Mouse (Mus musculus) neutrophil, adult 83 days (primary cell): ENCODE data around the gene Atcay. TPM values are rescaled to one million over a fixed set of nuclear protein-coding genes. Genes with fewer than 3 reads are reported as not detected.

Source experiments
- total RNA-seq, 2 experiments: library from RNA; stranded (reverse); gene quantifications; one replicate each; pipeline ENCODE4 v1.2.4; 2023

Gene Atcay
- not detected for total RNA-seq

DNA sequence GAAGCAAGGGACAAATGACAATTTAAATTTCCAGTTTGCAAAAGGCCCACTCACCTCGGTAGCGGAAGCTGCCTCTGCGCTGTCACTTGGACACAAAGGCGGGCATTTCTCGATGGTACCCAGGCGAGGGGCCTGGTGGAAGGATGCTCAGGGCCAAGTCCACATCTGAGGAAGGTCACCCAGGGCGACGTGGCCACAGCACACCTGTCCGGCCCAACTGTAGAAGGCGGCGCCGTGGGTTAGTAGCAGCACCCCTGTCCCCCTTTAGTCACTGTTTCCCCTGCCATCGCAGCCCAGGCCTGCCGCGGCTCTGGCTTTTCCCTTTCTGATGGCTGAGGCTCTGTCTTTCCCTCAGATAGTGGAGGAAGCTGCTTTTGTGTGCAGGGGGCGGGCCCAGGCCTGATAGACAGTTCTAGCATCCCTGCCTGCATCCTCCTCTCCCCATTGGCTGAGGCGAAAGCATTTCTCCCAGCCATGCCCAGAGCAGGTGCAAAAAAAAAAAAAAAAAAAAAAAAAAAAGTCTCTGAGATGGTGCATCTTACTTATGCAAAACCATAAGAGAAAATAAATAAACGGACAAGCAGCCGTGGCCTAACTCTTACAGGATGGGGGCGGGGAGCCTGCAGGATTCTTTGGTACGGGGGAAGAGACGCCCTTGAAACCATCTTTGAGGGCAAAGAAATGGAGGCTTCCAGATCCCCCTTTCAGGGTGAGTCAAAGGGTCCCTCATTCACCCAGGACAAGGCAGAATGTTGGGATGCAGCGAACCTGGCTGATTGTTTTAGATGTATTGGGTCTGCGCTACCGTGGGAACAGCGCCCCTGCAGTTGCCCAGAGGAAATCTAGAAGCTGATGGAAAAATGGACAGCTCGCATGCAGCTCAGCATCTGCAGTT, at the start of gene Atcay:
Atcay (minus strand) TSS at position 396 of the 895 bp plus-strand sequence.

DNA sequence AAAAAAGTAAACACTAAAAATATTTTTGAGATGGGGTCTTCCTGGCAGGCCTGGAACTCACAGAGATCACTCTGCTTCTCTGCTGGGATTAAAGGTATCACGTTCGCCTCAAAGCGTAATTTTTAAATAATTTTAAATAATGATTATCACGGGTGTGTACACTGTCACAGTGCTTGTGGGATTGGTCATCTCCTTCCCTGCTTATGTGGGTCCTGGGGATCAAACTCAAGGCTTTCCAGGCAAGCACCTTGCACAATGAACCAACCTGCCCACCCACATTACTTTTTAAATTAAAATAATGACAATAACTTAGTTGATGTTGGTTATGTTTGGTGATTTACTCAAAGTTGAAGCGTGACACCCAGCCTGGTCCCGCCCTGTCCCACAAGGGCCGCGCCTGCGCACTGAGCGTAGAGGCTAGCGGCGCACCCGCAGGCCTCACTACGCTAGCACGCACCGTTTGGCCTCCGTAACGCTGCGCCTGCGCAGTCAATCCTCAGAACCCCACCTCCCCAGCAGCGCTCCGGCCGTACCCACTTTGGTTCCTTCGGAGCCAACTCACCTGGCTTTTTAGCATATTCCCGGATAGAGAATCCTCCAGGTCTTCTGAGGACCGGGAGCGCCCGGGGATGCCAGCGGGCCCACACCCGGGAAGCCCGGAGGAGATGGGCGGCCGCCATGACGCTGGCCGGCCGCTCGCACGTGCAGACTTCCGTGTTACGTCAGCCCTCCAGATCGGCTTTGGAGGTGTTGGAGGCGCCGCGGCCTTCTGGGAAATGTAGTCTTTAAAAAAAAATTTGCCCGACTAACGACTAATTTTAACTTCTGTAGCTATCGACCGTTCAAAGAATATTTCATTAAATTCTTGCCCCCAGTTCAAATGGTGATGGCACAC, 35.8 kb upstream of the Atcay start, which contains the start of the genes Mrpl54 and Apba3:
Mrpl54 (minus strand) TSS at position 724 of the 895 bp plus-strand sequence.
Apba3 (plus strand) TSS at position 750 of the 895 bp plus-strand sequence.

DNA sequence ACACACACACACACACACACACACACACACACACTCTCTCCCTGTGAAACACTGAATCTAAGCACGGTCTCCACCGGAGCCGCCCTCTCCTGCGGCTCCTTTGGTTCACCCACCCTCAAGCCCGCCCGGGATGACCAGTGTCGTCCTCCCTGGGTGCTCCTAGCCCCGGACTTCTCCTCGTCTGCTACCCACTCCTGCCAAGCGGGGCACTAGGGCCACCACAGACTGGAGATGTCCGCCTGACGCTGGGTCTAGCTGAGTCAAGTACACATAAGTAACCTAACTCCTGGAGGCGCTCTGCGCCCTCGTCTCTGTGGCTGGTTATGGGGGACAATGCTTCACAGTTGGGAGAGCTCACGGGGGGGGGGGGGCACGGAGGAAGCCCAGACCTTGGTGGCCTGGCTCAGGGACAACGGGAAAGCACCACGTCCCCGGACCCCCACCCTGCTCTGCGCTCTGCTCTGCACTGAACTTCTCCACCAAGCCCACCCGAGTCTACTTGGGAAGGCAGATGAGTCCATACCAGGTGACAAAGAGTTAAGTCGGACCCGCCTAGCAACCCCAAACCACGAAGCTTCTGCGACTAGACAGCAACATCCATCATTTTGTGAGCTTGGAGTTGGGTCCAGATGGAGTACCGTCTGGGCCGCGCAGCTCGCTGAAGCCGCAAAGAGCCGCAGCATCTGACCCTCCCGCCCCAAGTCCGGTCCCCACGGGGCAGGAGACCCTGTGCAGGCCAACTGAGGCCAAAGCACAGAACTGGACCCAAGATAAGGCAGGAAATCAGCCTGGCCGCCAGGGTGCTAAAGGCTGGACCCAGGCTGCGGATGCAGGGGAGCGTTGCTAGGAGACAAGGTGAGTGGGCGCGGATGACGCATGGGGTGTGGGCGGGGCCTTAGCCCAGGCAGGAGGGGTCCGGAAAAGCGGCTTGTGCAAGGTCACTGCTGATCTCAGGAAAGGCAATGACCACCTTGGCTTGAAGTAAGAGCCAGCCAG, 22.1 kb upstream of the Atcay start, which contains the start of gene Matk:
Matk (plus strand) TSS at position 512 of the 996 bp plus-strand sequence.

DNA sequence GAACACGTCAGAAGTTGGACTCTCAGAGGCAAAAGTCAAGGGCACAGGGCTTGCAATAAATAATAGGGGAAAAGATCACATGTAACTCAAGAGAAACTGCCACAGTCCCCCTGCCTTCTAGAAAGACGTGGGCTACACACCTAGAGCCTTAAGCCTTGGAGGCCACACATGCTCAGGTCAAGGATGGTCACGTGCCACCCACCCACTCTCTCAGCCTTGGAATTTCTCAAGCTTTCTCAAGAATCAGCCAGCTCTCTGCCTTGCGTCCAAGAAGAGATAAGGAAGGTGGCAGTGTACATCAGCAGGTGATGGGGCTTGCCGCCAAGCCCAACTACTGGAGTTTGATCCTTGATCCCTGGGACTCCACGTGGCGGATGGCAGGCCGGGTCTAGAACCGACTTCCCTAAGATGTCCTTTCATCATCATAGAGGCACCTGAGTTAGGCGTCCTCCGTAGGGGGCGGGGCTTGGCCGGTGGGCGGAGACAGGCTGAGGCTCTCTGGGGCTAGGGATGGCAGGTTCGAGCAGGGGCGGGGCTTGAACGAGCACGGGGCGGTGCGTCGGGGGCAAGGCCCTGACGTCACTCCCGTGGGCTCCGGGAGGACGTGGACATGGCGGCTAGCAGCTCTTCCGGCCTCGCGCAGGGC, 2.1 kb upstream of the Atcay start, which contains the start of gene Zfr2:
Zfr2 (plus strand) TSS at position 576 of the 646 bp plus-strand sequence.

DNA sequence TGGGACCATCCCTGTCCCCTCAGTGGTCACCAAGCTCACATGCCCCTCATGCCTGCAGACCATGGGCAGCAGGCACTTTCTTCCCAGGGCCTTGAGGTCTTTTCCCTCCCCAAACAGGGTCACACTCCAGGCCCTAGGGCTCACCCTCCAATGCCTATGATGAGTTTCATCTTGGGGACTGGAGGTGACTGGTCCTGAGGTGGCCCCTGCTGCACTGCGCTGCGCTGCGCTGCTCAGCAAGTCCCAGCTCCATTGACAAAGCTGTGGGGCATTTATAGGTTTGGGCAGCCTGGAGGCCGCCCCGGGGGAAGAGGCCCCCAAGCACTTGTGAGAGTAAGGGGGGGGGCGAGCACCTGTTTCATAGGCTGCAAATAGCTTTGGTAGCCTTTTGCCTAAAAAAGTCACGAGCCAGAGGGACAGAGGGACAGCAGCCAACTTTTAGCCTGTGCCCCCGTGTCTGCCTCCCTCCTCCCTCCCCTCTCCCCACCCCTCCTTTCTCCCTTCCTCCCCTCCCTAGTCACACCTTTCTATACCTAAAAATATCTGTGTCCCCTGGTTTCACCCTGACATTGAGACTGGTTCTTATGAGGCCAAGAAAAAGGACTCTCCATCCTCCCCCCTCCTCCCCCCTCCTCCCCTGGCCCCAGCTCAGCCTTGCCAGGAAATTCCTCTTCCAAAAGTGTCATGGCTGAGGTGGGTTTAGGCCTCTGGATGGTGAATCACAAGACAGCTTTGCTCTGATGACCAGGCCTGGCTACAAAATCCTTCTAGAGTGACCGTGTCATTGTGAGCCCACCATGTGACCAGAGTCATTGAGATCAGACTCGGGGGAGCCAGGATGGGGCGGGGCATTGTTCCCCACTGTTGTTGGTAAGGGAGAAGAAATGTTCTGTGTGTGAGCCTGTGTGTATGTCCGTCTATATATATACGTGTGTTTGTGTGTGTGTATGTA, 28.6 kb downstream of the Atcay start, which contains the start of gene Nmrk2:
Nmrk2 (minus strand) TSS at position 245 of the 952 bp plus-strand sequence.

DNA sequence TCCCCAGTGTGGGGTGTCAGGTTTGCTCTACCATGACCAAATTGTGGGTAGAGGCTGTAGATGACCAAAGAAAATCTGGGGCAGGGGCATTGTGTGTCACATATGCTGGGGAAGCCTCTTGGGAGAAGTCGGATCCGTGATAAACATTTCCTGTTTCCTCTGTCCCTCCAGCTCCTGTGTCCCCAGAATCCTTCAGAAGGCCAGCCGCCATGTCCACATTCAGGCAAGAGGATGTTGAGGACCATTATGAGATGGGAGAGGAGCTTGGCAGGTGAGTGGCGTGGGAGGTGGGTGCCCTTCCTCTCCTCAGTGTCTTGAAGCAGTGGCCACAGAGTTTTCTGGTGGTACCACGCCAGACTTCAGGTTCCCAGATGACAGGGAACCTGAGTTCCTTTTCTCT, 46.8 kb downstream of the Atcay start, which contains the start of gene 4930442H23Rik:
4930442H23Rik (minus strand) TSS at position 45 of the 400 bp plus-strand sequence.

DNA sequence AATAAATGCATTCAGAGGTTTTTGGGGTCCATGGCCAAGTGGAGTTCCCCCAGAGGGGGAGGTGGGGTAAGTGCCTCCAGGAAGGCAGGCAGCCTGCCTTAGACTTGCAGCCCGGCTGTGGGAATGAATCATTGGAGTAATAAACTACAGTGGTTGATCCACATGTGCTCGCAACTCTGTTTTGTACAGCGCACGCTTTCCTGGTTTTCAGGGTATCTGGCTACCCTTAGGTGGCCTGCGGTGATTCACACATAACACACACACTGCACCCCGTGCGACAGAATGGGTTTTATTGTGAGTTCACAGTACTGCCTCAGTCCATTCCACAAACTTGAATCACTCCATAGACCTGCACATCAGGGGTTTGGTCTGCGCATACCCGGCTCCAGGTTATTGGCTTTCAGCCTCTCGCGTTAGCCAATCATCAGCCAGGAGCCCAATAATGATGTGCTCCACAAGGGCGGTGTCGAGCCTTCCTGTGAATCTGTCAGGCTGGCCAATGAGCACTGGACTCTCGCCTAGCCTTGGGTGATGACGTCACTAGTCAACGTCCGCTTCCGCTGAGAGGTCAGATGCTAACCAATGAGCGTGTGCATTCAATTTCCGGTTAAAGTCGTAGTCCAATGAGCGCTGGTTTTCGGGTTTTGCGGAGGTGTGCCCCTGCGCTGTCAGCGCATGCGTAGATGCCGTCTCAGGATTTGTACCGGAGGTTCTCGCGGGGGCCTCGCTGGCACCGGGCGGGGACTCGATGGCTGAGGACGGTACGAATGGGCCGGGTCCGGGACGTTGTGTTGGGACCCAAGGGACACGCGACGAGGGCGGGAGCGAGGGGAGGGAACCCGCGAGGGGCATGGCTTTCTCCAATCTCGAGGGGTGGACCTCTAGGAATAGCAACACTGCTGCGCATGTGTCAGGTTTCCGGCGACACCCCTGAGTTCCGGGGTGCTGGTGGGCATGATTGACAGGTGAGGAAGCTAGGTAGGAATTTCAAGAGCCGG, 48.0 kb downstream of the Atcay start, which contains the start of gene Dapk3:
Dapk3 (plus strand) TSS at position 670 of the 998 bp plus-strand sequence.

DNA sequence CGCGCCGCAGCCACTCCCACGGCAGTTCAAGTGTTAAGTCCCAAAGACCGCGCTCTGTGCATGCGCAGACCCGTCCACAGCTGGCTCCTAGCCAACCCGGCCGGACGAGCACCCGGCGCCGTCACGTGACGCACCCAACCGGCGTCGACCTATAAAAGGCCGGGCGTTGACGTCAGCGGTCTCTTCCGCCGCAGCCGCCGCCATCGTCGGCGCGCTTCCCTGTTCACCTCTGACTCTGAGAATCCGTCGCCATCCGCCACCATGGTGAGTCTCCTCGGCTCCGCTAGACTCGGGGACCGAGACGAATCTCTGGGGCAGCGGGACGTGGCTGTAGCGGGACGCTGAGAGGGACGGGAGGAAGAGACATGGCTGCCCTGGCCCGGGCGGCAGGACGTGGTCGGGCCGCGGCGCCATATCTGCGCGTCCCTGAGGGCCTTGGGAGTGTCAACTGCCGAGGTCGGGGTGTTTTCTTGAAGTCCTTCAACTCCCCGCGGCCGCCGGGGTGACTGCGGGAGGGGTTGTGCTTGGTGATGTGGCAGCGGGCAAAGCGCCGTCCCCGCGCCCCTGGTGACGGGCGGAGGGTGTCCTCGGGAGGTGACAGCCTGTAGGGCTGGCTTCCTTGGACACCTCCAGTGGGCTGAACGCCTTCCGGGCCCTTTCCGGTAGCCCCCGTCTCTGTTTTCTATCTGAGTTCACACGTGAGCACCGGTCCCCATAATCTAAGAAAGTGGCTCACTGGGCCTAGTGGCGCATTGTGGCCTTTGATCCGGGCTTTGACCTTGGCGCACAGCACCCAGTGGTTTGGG, 54.0 kb downstream of the Atcay start, which contains the start of gene Eef2:
Eef2 (plus strand) TSS at position 166 of the 806 bp plus-strand sequence.

DNA sequence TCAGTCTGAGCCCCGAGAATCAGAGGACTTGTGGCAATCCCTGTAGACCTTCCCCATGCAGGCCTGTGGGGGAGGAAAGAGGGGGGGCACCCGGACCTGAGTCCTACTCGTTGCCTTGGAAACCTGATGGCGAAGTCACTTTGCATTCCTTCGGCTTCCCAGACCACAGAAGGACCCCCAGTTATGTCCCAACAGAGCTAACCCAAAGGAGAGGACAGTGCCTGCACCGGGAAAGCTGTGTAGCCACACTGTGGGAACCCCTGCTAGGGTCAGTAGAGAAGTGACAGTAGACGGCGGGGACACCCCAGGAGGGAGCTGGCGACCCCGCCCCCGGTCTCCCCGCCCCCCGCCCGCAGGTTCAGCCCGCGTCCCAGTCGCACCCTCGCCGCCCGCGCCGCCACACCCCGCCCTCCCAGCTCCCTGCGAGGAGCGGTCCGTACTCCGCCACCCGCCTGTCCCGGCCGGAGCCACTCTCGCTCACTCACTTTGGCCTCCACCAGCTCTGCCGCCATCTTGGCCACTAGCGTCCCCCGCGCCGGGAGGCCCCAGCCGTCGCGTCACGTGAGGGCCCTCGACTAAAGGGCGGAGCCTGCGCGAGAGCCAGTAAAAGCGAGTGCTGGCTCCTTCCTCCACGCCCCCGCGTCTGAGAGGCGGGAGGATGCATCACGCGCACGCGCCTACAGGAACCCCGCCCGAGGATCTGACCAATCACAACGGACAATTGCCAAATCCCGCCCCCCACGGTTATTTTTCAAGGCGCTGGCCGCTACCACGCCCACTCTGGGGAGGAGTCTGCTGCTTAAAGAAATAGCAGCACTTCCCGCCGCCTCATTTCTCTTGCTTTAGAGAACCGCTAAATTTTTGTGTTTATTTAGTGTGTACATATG, 63.2 kb downstream of the Atcay start, which contains the start of gene Pias4:
Pias4 (minus strand) TSS at position 724 of the 887 bp plus-strand sequence.

Other genes with a start within 250 kb of the Atcay start
- gene Gng7, start 215.9 kb downstream of the Atcay start, total RNA-seq = under 1 TPM; 0.59 to 0.68 TPM
- not detected for gene Diras1, start 205.2 kb downstream of the Atcay start, total RNA-seq
- gene Slc39a3, start 193.4 kb downstream of the Atcay start, total RNA-seq = 10 to 100 TPM; 11.2 to 13.3 TPM
- 10 to 100 TPM; 48.3 to 49.5 TPM for gene Sgta, start 170.7 kb downstream of the Atcay start, total RNA-seq
- gene Thop1, start 160.8 kb downstream of the Atcay start, total RNA-seq = 1 to 10 TPM; 6.6 to 8.3 TPM
- 1 to 10 TPM in 1 of 2 experiments, under 1 TPM in 1; 0.64 to 1.2 TPM for gene Creb3l3, start 132.0 kb downstream of the Atcay start, total RNA-seq
- 10 to 100 TPM; 86.1 to 87.6 TPM for gene Map2k2, start 124.9 kb downstream of the Atcay start, total RNA-seq
- 10 to 100 TPM; 62.4 to 68.5 TPM for gene Zbtb7a, start 95.6 kb downstream of the Atcay start, total RNA-seq
- gene Pias4, start 62.9 kb downstream of the Atcay start, total RNA-seq = 10 to 100 TPM; 27.3 to 29.5 TPM
- 100 to 1,000 TPM; 824 to 844 TPM for gene Eef2, start 54.2 kb downstream of the Atcay start, total RNA-seq
- gene Dapk3, start 47.8 kb downstream of the Atcay start, total RNA-seq = 10 to 100 TPM; 26.8 to 31.2 TPM
- gene 4930442H23Rik, start 47.0 kb downstream of the Atcay start, total RNA-seq = not detected
- gene Nmrk2, start 28.8 kb downstream of the Atcay start, total RNA-seq = not detected
- gene Zfr2, start 2.3 kb upstream of the Atcay start, total RNA-seq = 1 to 10 TPM in 1 of 2 experiments, under 1 TPM in 1; 0.44 to 1.5 TPM
- 1 to 10 TPM; 7.1 to 10.0 TPM for gene Matk, start 22.1 kb upstream of the Atcay start, total RNA-seq
- 10 to 100 TPM; 36.4 to 40.7 TPM for gene Mrpl54, start 36.1 kb upstream of the Atcay start, total RNA-seq
- gene Apba3, start 36.1 kb upstream of the Atcay start, total RNA-seq = 10 to 100 TPM; 28.2 to 28.6 TPM
- gene Tjp3, start 60.7 kb upstream of the Atcay start, total RNA-seq = 1 to 10 TPM; 5.6 to 5.8 TPM
- gene Pip5k1c, start 62.1 kb upstream of the Atcay start, total RNA-seq = 10 to 100 TPM; 84.7 to 91.8 TPM
- 10 to 100 TPM; 27.9 to 30.2 TPM for gene Cactin, start 90.3 kb upstream of the Atcay start, total RNA-seq
- gene Tbxa2r, start 97.9 kb upstream of the Atcay start, total RNA-seq = under 1 TPM in 1 of 2 experiments, not detected in 1; 0.64 TPM
- not detected for gene Gipc3, start 112.4 kb upstream of the Atcay start, total RNA-seq
- gene Hmg20b, start 119.6 kb upstream of the Atcay start, total RNA-seq = 10 to 100 TPM; 38.3 to 46.6 TPM
- 10 to 100 TPM; 19.2 to 20.1 TPM for gene Mfsd12, start 126.7 kb upstream of the Atcay start, total RNA-seq
- 1 to 10 TPM; 3.8 to 4.8 TPM for gene 4930404N11Rik, start 135.0 kb upstream of the Atcay start, total RNA-seq
- 10 to 100 TPM; 51.4 to 52.7 TPM for gene Fzr1, start 147.7 kb upstream of the Atcay start, total RNA-seq
- gene Dohh, start 153.6 kb upstream of the Atcay start, total RNA-seq = 10 to 100 TPM; 17.9 to 20.0 TPM
- under 1 TPM; 0.53 to 0.70 TPM for gene Gm48551, start 153.6 kb upstream of the Atcay start, total RNA-seq
- gene Gm48552, start 158.2 kb upstream of the Atcay start, total RNA-seq = 1 to 10 TPM; 1.1 to 1.3 TPM
- gene Smim24, start 162.2 kb upstream of the Atcay start, total RNA-seq = 10 to 100 TPM in 1 of 2 experiments, 1 to 10 TPM in 1; 7.1 to 10.6 TPM
- 10 to 100 TPM; 64.6 to 69.7 TPM for gene Nfic, start 224.8 kb upstream of the Atcay start, total RNA-seq